Mouse (Mus musculus) bone marrow macrophage, adult 2 months (primary cell): ENCODE results near the gene Stmnd1. TPM values are rescaled to one million over a fixed set of nuclear protein-coding genes. Genes with fewer than 3 reads are reported as not detected.

ENCODE experiments used
- H3K27ac ChIP-seq: 2 replicates; pipeline ENCODE4 v1.5.1; 2012; ENCODE audit warnings: low read depth, low read length; ENCODE audit not compliant: insufficient read depth
- H3K4me1 ChIP-seq: 2 replicates; pipeline ENCODE4 v1.6.1; 2012; ENCODE audit warnings: low read length; ENCODE audit not compliant: control insufficient read depth, insufficient read depth
- H3K4me3 ChIP-seq: 2 replicates; pipeline ENCODE4 v1.5.1; 2012; ENCODE audit warnings: mild to moderate bottlenecking, low read length, moderate library complexity; ENCODE audit not compliant: insufficient read depth
- CTCF ChIP-seq: IDR thresholded peaks from 2 replicates; pipeline ENCODE4 v1.5.1; 2012; ENCODE audit warnings: low read depth, mild to moderate bottlenecking, low read length, moderate library complexity
- POLR2A ChIP-seq: IDR thresholded peaks from 2 replicates; pipeline ENCODE4 v1.6.1; 2012; ENCODE audit warnings: mild to moderate bottlenecking, low read depth, low read length, borderline replicate concordance
- polyA plus RNA-seq: library from polyadenylated mRNA; stranded (reverse); fragments of >200 nt; gene quantifications from 2 replicates; pipeline ENCODE4 v1.2.4, GENCODE M21; 2012; ENCODE audit not compliant: missing spikeins, insufficient read depth, insufficient read length

Stmnd1 gene
- polyA plus RNA-seq, 1 experiment: not detected

DNA sequence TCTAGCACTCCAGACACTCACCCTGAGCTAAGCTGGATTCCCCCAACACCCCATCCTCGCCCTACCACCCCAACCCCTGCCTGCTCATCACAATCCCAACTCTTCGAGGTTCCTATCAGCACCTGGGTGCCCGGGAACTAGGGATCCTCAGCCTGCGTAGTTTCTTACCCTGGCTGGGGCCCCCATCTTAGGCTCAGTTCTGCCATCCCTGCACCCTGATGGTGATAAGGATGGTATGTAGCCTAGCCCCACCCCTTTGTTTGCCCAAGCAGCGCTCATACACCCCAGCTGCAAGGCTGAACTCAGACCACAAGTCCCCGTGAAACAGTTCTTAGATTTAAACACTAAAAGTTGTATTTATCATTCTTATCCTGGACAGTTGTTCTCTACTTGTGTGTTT, 17.9 kb upstream of the Stmnd1 start:
- peaks cover 8% of the 10 kb centered on the region for H3K4me1 ChIP-seq
- no peak overlapping the region for H3K4me3 ChIP-seq
- no peak overlapping the region for H3K27ac ChIP-seq
- TF ChIP-seq POLR2A (no peak), CTCF (no peak)

DNA sequence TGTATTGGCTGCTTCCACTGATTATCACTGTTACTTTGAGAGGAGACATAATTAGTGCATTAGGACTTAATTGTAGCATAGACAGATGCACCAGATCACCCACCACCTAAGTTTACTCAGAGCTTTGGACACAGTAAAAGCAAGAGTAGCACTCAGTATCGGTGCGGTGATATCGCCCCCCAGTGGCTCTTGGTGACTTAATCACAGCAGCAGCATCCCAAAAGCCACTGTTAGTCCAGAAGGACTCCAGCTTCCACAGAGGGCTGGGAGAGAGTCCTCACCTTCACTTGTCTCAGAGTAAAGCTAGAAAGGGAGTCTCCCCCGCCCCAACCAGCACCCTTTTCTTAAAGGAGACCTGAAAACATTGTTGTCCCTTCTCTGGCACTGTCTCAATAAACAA, 15.7 kb upstream of the Stmnd1 start:
- H3K27ac ChIP-seq: no peak overlapping the region
- TF ChIP-seq POLR2A: no peak
- TF ChIP-seq CTCF: peak; percentile 39; the same call in 1 of the 2 replicates
- H3K4me3 ChIP-seq: no peak overlapping the region
- peaks cover 8% of the 10 kb centered on the region for H3K4me1 ChIP-seq

DNA sequence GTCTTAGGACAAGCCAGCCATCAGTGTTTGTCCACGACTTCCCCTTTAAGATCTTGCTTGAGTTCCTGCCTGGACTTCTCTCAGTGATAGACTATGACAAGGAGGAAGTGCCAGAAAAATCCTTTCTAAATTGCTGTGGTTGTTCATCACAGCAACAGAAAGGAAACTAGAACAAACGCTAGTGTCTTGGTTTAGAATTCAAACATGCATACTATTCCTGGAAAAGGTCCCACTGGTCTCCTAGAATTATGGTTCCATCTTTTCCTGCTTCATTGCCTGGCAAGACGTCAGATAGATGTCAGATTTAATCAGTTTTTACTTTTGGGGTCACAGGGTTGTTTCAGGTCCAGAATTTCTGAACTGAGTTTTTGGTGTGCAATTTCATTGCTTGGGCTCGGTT, 14.0 kb upstream of the Stmnd1 start:
- no peak overlapping the region for H3K4me3 ChIP-seq
- H3K27ac ChIP-seq: peak overlapping the region; percentile 50
- TF ChIP-seq CTCF (no peak), POLR2A (no peak)
- peaks cover 8% of the 10 kb centered on the region for H3K4me1 ChIP-seq

DNA sequence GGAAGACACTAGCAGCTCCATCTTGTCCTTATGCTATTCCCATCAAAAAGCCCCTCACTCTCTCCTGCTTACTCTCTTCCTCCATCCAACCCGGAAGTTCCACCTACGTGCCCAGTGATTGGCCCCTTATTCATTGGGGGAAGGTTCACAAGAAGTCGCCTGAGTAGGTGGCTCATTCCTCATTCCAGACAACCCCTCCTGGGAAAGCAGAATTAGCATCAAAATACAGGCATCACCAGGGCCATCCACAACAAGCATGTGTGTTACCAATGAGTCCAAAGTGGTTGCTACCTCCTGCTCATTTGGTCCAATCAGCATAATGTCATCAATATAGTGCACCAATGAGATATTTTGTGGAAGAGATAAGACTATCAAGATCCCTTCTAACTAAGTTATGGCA, 12.3 kb upstream of the Stmnd1 start:
- H3K4me3 ChIP-seq: no peak overlapping the region
- peaks cover 8% of the 10 kb centered on the region for H3K4me1 ChIP-seq
- H3K27ac ChIP-seq: no peak overlapping the region
- TF ChIP-seq POLR2A (no peak), CTCF (no peak)

DNA sequence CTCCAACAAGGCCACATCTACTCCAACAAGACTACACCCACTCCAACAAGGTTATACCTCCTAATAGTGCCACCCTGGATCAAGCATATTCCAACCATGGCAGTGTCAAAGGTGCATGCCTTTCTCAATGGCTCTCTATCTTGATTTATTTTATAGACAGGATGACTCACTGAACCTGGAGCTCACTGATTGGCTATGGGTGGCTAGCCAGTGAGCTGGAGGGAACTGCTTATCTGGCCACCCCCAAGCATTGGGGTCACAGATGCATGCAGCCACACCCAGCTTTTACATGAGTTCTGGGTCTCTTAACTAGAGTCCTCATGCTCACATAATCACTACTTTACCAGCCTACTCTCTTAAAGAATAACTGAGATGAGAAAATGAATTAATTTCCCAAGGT, 5.7 kb upstream of the Stmnd1 start:
- Histone ChIP-seq H3K27ac (no peak overlapping the region), H3K4me3 (no peak overlapping the region), H3K4me1 (no peaks in the 10 kb centered on the region)
- TF ChIP-seq CTCF (no peak), POLR2A (no peak)

DNA sequence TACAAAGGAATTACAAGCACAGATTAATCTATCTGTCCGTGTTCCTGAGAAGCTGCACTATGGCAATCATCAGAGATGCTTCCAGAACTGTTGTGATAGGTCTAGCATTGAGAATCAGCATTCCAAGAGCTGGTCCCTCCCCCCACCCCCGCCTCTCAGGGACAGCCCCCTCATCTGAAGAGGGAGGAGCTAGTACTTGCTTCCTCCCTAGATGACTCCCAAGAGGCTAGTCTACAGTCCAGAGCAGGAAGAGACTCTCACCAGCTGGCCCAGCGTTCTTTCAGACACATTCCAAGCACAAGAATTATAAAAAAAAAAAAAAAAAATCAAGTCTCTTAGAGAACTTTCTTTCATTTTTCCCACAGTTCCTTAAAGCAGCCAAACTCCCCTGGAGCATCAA, 5.2 kb upstream of the Stmnd1 start:
- TF ChIP-seq POLR2A (no peak), CTCF (no peak)
- Histone ChIP-seq H3K4me3 (no peak overlapping the region), H3K27ac (no peak overlapping the region), H3K4me1 (no peaks in the 10 kb centered on the region)

DNA sequence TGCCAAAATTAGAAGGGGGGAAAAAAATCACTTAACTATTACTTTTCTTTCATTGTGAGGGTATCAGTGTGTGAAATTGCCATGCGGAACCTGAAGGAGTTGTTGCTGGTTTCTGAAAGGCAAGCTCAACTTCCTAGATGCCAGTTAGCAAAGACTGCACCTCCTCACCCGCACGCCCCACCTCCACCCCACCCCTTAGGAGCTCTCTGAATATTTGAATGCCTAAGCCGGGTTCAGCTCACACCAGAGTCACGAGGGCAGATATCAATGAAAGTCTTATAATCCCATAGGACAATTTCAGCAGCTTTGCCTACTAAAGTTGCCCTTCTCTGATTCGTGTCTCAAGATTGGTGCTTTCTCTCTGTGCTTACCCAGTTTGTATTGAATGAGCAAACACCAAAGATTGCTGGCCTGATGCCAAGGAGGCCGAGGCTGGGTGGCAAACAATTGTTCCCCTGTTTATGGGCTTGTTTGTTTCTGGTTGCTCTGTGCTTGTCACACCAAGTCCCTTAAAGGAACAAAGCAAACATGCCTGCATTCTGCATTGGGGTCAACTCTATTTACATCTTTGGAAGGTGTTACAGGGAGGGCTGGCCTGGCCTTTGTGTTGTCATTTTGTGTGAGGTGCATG, 4.6 kb upstream of the Stmnd1 start:
- no peak overlapping the region for H3K27ac ChIP-seq
- no peak overlapping the region for H3K4me3 ChIP-seq
- H3K4me1 ChIP-seq: no peaks in the 10 kb centered on the region
- no peak for TF ChIP-seq CTCF
- TF ChIP-seq POLR2A: no peak

DNA sequence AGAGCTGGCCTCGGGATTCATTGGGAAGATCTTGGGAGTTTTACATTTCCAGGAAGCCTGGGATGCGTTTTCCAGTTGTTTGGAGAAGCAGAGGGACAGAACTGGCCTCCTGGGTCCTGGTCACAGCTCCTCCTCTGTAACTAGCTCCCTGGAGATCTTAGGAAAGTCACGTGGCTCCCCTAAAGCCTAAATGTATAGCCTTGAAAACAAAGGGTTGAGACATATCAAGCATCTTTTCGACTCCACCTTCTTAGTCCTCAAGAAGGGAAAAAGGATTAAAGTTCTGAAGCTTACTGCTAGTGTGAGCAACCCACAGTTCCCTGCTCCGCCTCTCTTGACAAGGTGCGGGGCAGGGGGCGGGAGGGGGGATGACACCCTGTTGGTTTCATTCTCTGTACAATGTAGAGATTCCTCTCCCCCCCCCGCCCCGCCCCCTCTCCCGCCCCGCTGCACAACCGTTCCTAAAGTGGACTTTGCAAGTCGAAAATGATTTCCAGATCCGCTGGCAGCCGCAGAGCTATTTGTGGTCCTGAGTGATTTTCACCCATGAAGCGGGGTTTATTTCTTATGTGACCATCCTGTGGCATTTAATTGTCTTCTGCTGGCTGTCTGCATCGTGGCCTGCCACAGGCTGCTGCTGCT, 589 bp upstream of the Stmnd1 start:
- Histone ChIP-seq H3K4me1 (no peaks in the 10 kb centered on the region), H3K4me3 (no peak overlapping the region), H3K27ac (no peak overlapping the region)
- TF ChIP-seq CTCF (no peak), POLR2A (no peak)

DNA sequence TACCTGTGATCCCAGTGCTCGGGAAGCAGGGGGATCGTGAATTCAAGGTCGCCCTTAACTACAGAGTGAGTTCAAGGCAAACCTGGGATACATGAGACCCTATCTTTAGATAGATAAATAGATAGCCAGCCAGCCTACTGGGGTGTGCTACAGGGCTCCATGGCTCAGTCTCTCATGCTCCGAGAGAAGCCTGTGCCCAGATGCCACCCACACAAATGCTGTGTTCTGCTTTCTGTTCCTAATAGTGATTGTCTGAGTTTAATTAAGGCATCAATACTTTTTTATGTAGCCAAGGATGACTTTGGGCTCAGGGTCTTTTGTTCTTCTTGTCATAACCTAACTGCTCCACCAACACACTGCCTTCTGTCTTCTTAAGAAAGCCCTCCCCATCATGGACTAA, 2.2 kb downstream of the Stmnd1 start:
- no peak for TF ChIP-seq POLR2A

DNA sequence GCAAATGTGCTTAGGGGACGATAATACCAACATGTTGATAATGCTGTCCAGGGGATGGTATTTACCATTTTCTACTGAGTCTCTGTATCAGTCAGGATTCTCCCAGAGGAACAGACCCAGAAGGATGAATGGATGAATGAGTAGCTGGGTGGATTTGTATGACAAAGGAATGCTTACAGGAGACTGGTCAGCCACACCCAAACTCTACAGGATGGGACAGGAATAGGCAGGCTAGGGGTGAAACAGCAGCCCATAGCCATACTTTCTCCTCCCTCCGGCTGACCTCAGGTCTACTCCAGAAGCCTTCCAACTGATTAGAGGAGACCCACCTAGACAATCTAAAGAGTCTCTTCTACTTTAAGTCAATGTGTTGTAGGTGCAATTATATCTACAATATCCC, 9.0 kb downstream of the Stmnd1 start:
- H3K4me1 ChIP-seq: no peaks in the 10 kb centered on the region
- no peak for TF ChIP-seq POLR2A
- no peak for TF ChIP-seq CTCF
- H3K4me3 ChIP-seq: no peak overlapping the region
- no peak overlapping the region for H3K27ac ChIP-seq

More for the DNA sequence above, 2.2 kb downstream of the Stmnd1 start:
- Histone ChIP-seq H3K4me1 (no peaks in the 10 kb centered on the region), H3K27ac (no peak overlapping the region), H3K4me3 (no peak overlapping the region)
